Mouse (Mus musculus): Measurements from ENCODE around the gene Iqgap1. TPM values are rescaled to one million over a fixed set of nuclear protein-coding genes. Genes with fewer than 3 reads are reported as not detected.
A peak's percentile ranks its signal among the peaks of the same experiment; 100 is the strongest.

The Iqgap1 gene
- total RNA-seq, 2 experiments from 2014 or later: 39.8 to 46.7 TPM

DNA sequence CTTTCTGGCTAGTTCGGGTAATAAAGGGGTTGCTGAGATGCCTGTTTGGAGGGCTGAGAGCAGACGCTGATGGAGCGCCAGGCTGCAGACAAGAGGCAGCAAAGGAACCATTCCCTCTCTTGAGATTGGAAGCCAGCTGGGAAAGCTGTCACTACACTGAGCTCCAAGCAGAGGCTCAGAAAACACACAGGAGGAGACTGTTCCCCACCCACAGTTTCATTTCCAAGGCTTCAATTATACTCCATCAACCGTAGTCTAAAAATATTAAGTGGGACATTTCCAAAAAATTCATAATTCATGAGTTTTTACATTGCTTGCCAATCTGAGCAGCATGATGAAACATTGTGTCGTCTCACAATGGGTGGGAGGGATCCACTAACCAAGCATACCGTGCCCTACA is 134.6 kb downstream of the Iqgap1 start:
- intact Hi-C loops (cut with DNase I): no loop called here
- DNase-seq (ENCODE audit: low spot score): no peak

DNA sequence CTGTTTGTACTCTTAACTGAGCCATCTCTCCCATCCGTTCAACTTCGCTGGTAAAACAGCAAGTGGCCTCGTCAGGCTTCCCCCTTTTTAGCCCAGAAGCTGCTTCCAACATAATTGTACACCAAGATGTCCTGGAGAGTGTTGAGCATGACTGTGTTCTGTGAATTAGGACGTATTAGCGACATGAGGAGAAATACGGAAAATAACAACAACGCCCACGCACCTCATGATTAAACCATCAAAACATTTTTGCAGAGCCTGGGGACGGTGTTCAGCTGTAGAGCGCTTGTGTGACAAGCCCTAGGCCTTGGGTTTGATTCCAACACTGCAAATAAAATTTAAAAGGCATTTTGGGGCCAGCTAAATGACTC is 136.6 kb downstream of the Iqgap1 start:
- no peak for DNase-seq (ENCODE audit: low spot score)
- intact Hi-C loops (cut with DNase I): loop anchor here (5.0 to 10.0 kb wide), 2 partner anchors 57 to 304 kb away; partner anchors contain the start of gene Fes

DNA sequence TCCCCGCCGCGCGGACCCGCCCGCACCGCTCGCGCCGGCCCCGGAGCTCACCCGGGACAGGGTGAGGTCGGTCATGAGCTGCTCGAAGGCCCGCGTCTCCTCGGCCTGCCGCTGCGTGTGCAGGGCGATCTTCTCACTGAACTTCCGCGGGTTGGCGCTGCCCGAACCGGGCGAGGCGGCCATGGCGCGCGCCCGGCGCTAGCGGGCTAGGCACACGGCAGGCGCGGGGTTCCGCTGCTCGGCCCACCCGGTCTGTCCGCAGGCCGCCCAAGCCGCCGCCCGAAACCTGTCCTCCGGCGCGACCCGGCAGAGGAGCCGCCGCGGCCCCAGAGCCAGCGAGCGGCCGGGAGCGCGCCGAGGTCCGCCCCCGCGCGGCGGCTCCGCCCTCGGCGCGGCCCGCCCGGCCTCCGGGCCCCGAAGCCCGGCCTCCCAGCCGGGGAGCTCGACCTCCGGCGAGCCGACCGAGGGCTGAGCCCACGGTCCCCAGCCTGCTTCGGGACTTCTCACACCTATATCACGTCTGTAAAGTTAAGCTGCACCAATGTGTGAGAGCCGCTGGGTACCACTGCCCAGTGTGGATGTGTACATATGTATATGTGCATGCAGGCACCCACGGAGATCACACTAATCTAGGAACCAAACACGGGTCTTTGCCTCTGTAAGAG is 137.1 kb downstream of the Iqgap1 start, which contains the start of gene Crtc3:
Gene Crtc3, minus strand, starts transcription at position 322 of the 665 bp plus-strand sequence.
- intact Hi-C loops (cut with DNase I): loop anchor here (5.0 to 10.0 kb wide), 2 partner anchors 56 to 304 kb away; partner anchors contain the start of gene Fes
- peak; percentile 65 for DNase-seq (ENCODE audit: low spot score)

DNA sequence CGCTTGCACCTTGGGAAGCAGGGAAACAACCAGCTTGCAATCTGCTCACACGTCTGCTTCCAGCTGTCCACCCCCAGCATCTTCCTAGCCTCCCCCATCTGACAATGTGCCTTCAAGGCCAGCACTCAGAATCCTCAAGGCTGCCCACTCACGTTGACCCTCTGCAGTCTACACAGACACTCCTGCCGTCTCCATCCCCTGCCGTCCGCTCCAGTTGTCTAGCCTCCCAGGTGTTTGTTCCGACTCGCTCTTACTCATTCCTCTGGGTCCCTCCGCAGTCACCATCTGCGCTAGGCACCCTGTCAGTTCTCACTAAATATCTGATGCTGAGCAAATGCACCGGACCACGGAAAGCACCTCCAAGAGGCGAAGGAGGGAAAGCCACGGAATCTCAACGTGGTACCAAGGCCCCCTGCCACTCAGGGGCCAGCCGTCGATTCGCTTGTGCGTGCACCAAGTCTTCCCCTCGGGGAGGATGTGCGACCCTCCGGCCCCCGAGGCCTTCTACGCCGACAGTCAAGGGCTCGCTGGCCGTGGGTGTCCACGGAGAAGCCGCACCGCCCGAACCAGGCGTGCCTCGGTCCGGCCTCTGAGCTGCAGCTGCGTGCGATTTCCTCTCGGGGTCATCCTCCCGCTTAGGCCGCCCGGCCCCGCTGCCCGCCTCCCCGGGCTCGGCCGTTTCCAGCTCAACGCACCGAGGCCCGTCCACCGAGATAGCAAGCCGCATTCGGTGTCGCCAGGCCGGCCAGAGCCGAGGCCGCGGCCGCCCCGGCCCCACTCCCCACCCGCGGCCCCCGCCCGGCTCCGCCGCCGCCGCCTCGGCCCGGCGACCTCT is 137.8 kb downstream of the Iqgap1 start:
- intact Hi-C loops (cut with DNase I): loop anchor here (2.0 to 10.0 kb wide), 3 partner anchors 56 to 303 kb away; partner anchors contain the start of gene Fes
- peak; percentile 39 for DNase-seq (ENCODE audit: low spot score)

DNA sequence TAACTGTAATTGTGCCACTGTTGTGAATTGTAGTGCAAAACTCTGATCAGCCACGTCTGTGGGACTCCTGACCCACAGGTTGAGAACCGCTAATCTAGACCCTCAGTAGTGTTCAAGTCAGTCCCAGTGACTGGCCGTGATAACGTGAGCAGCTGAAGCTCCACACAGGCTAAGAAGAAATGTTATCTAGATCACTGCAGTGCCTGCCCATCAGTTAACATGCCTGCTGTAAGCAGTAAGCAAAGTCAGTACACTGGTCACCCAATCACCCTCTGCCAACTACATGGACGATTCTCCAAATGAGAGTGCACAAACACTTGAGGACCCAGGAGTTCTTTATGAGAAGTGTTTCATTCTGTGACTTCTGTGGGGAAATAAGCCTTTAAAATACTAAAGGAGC is 140.1 kb downstream of the Iqgap1 start:
- no peak for DNase-seq (ENCODE audit: low spot score)
- intact Hi-C loops (cut with DNase I): loop anchor here (2.0 to 10.0 kb wide), 3 partner anchors 53 to 301 kb away; partner anchors contain the start of gene Fes

DNA sequence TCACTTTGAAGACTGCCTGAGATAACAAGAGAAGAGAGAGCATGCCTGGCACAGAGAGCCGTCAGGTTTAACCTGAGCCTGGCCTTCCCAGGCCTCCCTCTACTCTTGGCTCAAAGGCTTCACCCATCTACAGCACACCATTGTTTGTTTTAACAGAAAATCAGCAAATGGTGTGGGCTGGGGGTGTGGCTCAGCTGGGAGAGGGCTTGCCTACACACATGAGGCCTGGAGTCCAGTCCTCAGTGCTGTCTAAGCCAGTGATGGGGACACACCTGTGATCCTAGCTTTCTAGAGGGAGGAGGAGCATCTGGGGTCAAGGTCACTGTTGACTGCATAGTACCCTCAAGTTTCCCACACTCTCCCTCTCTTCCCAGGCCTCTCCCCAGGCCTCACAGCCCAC is 143.1 kb downstream of the Iqgap1 start:
- no peak for DNase-seq (ENCODE audit: low spot score)
- intact Hi-C loops (cut with DNase I): loop anchor here (10.0 kb wide), 1 partner anchor 298 kb away; the partner anchor contains the start of gene Fes

DNA sequence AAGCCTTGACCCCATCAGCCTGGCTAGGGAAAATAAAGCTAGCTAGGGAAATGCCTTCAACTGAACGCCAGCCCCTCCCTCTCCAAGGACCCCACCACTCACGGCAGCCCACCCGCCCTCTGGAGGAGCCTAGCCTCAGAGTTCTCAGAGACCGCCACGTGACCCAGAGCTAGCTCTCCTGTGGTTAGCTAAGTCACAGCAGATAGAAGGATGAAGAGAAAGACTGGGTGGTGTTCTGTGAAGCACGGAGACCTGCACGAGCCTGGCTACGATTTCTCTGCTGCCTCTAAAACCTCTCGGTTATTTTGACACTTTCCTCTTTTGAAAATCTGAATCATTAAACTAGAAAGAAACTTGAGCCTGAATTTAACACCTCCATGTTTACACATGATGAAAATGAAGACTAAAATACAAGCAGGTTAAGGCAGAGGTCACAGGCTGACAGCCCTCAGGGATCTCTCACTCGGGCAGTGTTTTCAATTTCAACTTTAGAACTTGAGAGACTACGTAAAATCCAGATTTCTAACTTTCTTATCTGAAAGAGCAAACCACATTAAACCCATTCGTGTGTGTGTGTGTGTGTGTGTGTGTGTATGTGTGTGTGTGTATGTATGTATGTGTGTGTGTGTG is 145.4 kb downstream of the Iqgap1 start:
- no peak for DNase-seq (ENCODE audit: low spot score)
- intact Hi-C loops (cut with DNase I): loop anchor here (10.0 kb wide), 1 partner anchor 296 kb away; the partner anchor contains the start of gene Fes

DNA sequence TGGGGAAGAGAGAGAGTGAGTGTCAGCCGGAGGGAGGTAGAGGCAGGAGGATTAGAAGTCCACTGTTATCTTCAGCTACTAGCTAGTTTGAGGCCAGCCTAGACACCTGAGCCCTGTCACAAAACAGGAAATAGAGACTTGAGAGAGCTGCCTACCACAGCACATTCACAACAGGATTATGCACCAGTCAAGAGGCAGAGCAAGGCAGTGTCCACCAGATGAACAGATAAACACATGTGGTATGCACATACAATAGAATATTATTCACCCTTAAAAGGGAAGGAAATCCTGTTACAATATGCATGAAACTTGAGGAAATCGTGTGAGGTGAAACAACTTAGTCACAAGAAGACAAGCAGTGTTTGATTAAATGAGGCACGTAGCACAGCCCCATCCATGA is 153.5 kb downstream of the Iqgap1 start:
- DNase-seq (ENCODE audit: low spot score): no peak
- intact Hi-C loops (cut with DNase I): no loop called here

DNA sequence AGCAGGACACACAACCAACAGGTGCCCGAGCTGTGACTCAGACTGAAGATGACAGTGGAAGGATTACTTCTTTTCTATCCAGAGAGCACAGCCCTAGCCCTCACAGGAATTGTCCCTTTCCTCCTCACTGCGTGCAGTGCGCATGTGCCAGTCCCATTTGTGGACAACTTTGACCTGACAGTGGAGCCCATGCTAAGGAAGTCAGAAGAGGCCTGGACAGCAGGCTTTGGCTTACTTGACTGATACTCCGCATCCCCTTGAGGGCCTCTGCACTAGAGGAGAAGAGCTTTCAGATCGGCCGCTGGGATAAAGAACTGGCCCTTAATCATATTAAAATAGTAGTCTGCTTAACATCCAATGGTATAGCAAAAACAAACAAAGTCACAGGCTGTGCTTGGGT is 154.9 kb downstream of the Iqgap1 start:
- DNase-seq (ENCODE audit: low spot score): no peak
- intact Hi-C loops (cut with DNase I): no loop called here

DNA sequence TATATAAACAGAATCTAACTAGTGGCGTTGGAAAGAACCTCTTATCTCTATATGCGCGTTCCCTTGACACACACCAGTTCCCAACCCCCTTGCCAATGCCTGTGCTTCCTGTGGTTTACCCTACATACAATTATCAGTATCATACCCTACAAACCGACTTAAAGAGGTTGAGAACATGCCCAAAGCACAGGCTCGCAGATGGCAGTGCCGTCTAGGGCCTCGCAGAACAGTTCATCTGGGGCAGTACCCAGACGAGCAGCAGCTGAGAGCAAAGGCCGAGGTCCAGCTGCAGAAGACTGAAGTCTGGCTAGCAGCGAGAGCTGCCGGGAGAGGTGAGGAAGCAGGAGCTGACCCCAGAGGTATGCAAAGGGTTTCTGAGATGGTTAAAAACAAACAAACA is 158.6 kb downstream of the Iqgap1 start:
- no peak for DNase-seq (ENCODE audit: low spot score)
- intact Hi-C loops (cut with DNase I): no loop called here

DNA sequence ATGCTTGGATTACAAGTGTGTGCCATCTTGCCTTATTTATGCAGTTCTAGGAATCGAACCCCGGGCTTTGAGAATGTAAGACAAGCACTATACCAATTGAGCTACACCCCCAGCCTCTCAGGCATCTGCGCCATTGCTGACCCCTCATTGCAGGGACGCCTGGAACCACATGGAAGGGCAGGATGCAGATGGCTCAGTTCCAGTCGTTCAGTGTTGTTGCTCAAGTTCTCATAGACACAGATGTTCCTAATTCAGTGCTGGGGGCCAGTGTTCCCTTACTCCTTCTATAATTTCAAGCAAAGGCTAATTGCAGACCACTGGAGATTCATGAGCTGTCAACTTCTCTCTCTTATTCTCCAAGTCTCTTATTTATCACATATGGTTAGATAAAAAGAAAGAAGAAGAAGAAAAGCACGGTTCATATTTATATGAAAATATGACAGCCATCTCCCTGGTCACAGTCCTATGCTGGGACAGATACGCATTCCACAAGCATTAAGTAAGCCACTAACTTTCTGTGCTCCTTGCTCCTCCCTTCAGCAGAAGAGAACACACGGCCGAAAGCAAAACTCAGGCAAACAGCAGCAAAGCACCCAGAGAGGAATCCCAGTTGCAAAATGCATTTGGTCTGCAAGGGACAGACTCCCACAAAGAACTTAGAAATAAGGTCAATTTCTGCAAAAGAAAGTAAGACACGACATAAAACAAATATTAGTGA is 159.4 kb downstream of the Iqgap1 start:
- intact Hi-C loops (cut with DNase I): no loop called here
- DNase-seq (ENCODE audit: low spot score): no peak

Other genes starting within 250 kb of the Iqgap1 start
- gene Crtc3, start 137.1 kb downstream of the Iqgap1 start, total RNA-seq (2021): 10 to 100 TPM; 14.3 to 15.7 TPM
- gene Zscan2, start 34.9 kb upstream of the Iqgap1 start, total RNA-seq (2021): 1 to 10 TPM; 5.4 to 6.1 TPM
- 1 to 10 TPM; 5.7 to 6.0 TPM for gene Wdr73, start 75.3 kb upstream of the Iqgap1 start, total RNA-seq (2021)
- 1 to 10 TPM; 5.8 to 7.7 TPM for gene Nmb, start 79.1 kb upstream of the Iqgap1 start, total RNA-seq (2021)
- gene Sec11a, start 121.8 kb upstream of the Iqgap1 start, total RNA-seq (2021): 10 to 100 TPM; 47.8 to 59.0 TPM
- 10 to 100 TPM; 13.8 to 15.7 TPM for gene Zfp592, start 167.7 kb upstream of the Iqgap1 start, total RNA-seq (2021)
- gene Alpk3, start 231.6 kb upstream of the Iqgap1 start, total RNA-seq (2021): 100 to 1,000 TPM; 101 to 115 TPM

Data from heart, postnatal 25 days (tissue).